Mouse (Mus musculus) forebrain, embryonic 10.5 days (tissue): ENCODE measurements around the gene Lcn10. TPM values are rescaled to one million over a fixed set of nuclear protein-coding genes. Genes with fewer than 3 reads are reported as not detected.

Source experiments
- DNase-seq: peaks from one replicate; pipeline ENCODE4 v3.0.0-alpha.2; 2017; ENCODE audit warnings: low spot score; ENCODE audit errors: extremely low spot score
- H3K27ac ChIP-seq: fragments of 300-500 bp; sonication (generic); 2 replicates; pipeline ENCODE4 v1.5.1; 2016; ENCODE audit warnings: mild to moderate bottlenecking
- H3K27me3 ChIP-seq: fragments of 300-500 bp; sonication (generic); 2 replicates; pipeline ENCODE4 v1.6.1; 2016; ENCODE audit warnings: mild to moderate bottlenecking; ENCODE audit not compliant: poor library complexity, severe bottlenecking
- H3K36me3 ChIP-seq: fragments of 300-500 bp; sonication (generic); replicated peaks from 2 replicates; pipeline ENCODE4 v1.6.1; 2016; ENCODE audit warnings: mild to moderate bottlenecking, moderate library complexity
- H3K4me1 ChIP-seq: fragments of 300-500 bp; sonication (generic); 2 replicates; pipeline ENCODE4 v1.6.1; 2016
- H3K4me3 ChIP-seq: fragments of 300-500 bp; sonication (generic); 2 replicates; pipeline ENCODE4 v1.5.1; 2016; ENCODE audit warnings: mild to moderate bottlenecking, moderate library complexity
- H3K9me3 ChIP-seq: fragments of 300-500 bp; sonication (generic); 2 replicates; pipeline ENCODE4 v1.6.1; 2016; ENCODE audit warnings: mild to moderate bottlenecking, moderate library complexity
- WGBS: fragments of 180-500 bp; shearing (Covaris S2); methylation state at CpG from one replicate; pipeline ENCODE4 v1.1.7; 2016; 5-methylcytosine and 5-hydroxymethylcytosine counted together
- polyA plus RNA-seq: library from polyadenylated mRNA; unstranded; fragments of >200 nt; fragmentation: Nextera tagmentation; extraction: Ambion mirVana; gene quantifications from 2 replicates; pipeline ENCODE4 v1.2.1, GENCODE M21; 2016

Gene Lcn10
- not detected in 2 replicates for polyA plus RNA-seq

- H3K36me3 ChIP-seq: no peaks in the 10 kb centered on the region
- H3K4me3 ChIP-seq: no peak within 1 kb of the TSS
- H3K4me1 ChIP-seq: no peaks in the 10 kb centered on the region
- 82% methylated on average over 2 of the region's 2 CpGs for WGBS
- no peaks in the 10 kb centered on the region for H3K27me3 ChIP-seq
- H3K9me3 ChIP-seq: no peaks in the 10 kb centered on the region
- H3K27ac ChIP-seq: no peak within 1 kb of the TSS
- DNase-seq: no peak
Measured at GRCm38 (mm10) chr2:25682426-25682825, at the start of gene Lcn10. Gene Lcn10 (plus strand): TSS chr2:25682726.

- Histone ChIP-seq H3K4me1 (peaks cover 2% of the 10 kb centered on the region), H3K36me3 (no peaks in the 10 kb centered on the region), H3K9me3 (no peaks in the 10 kb centered on the region), H3K4me3 (no peak overlapping the region), H3K27me3 (no peaks in the 10 kb centered on the region), H3K27ac (no peak overlapping the region)
- no peak for DNase-seq
- 89% methylated on average over 3 of the region's 3 CpGs for WGBS
Measured at GRCm38 (mm10) chr2:25633616-25634015, 48.9 kb upstream of the Lcn10 start.

GRCm38 (mm10) chr2:25634046-25634445, 48.5 kb upstream of the Lcn10 start:
- no peaks in the 10 kb centered on the region for H3K36me3 ChIP-seq
- 38% methylated on average over 1 of the region's 1 CpGs for WGBS
- H3K4me3 ChIP-seq: no peak overlapping the region
- no peak for DNase-seq
- H3K27me3 ChIP-seq: no peaks in the 10 kb centered on the region
- no peak overlapping the region for H3K27ac ChIP-seq
- no peaks in the 10 kb centered on the region for H3K4me1 ChIP-seq
- H3K9me3 ChIP-seq: no peaks in the 10 kb centered on the region

- no peaks in the 10 kb centered on the region for H3K9me3 ChIP-seq
- no peak overlapping the region for H3K27ac ChIP-seq
- H3K4me1 ChIP-seq: no peaks in the 10 kb centered on the region
- no peak overlapping the region for H3K4me3 ChIP-seq
- no peaks in the 10 kb centered on the region for H3K27me3 ChIP-seq
- WGBS: 16% methylated on average over 6 of the region's 6 CpGs
- H3K36me3 ChIP-seq: no peaks in the 10 kb centered on the region
- peak; percentile 47 for DNase-seq
Measured at GRCm38 (mm10) chr2:25639890-25640289, 42.6 kb upstream of the Lcn10 start.

GRCm38 (mm10) chr2:25652902-25653301, 29.6 kb upstream of the Lcn10 start, which contains the start of gene Lcn8:
Gene Lcn8 (plus strand): TSS chr2:25653120.
- Histone ChIP-seq H3K4me1 (no peaks in the 10 kb centered on the region), H3K36me3 (no peaks in the 10 kb centered on the region), H3K4me3 (no peak within 1 kb of the TSS), H3K27me3 (no peaks in the 10 kb centered on the region), H3K27ac (no peak within 1 kb of the TSS), H3K9me3 (no peaks in the 10 kb centered on the region)
- WGBS: 85% methylated on average over 2 of the region's 2 CpGs
- DNase-seq: no peak

- Histone ChIP-seq H3K36me3 (no peaks in the 10 kb centered on the region), H3K9me3 (no peaks in the 10 kb centered on the region), H3K27me3 (no peaks in the 10 kb centered on the region), H3K27ac (no peak overlapping the region), H3K4me3 (no peak overlapping the region), H3K4me1 (no peaks in the 10 kb centered on the region)
- no peak for DNase-seq
- 74% methylated on average over 1 of the region's 1 CpGs for WGBS
Measured at GRCm38 (mm10) chr2:25654502-25654901, 28.0 kb upstream of the Lcn10 start.

GRCm38 (mm10) chr2:25656691-25657090, 25.8 kb upstream of the Lcn10 start:
- Histone ChIP-seq H3K36me3 (no peaks in the 10 kb centered on the region), H3K27me3 (no peaks in the 10 kb centered on the region), H3K9me3 (no peaks in the 10 kb centered on the region), H3K27ac (no peak overlapping the region), H3K4me3 (no peak overlapping the region), H3K4me1 (no peaks in the 10 kb centered on the region)
- WGBS: 80% methylated on average over 4 of the region's 4 CpGs
- DNase-seq: no peak

GRCm38 (mm10) chr2:25657246-25657645, 25.3 kb upstream of the Lcn10 start:
- H3K27ac ChIP-seq: no peak overlapping the region
- 91% methylated on average over 4 of the region's 4 CpGs for WGBS
- H3K9me3 ChIP-seq: no peaks in the 10 kb centered on the region
- H3K4me1 ChIP-seq: no peaks in the 10 kb centered on the region
- no peaks in the 10 kb centered on the region for H3K27me3 ChIP-seq
- no peak overlapping the region for H3K4me3 ChIP-seq
- H3K36me3 ChIP-seq: no peaks in the 10 kb centered on the region
- DNase-seq: no peak

- H3K27ac ChIP-seq: no peak within 1 kb of the TSS
- DNase-seq: no peak
- no peaks in the 10 kb centered on the region for H3K27me3 ChIP-seq
- no peaks in the 10 kb centered on the region for H3K36me3 ChIP-seq
- H3K4me3 ChIP-seq: no peak within 1 kb of the TSS
- no peaks in the 10 kb centered on the region for H3K4me1 ChIP-seq
- no peaks in the 10 kb centered on the region for H3K9me3 ChIP-seq
Measured at GRCm38 (mm10) chr2:25657652-25658051, 24.9 kb upstream of the Lcn10 start, which contains the start of gene Lcn5. Gene Lcn5 (plus strand): TSS chr2:25657952.

- Histone ChIP-seq H3K36me3 (no peaks in the 10 kb centered on the region), H3K9me3 (no peaks in the 10 kb centered on the region), H3K4me3 (no peak overlapping the region), H3K27ac (no peak overlapping the region), H3K27me3 (no peaks in the 10 kb centered on the region), H3K4me1 (no peaks in the 10 kb centered on the region)
- no peak for DNase-seq
- 91% methylated on average over 8 of the region's 8 CpGs for WGBS
Measured at GRCm38 (mm10) chr2:25660279-25660678, 22.2 kb upstream of the Lcn10 start.

GRCm38 (mm10) chr2:25661245-25661970, 21.1 kb upstream of the Lcn10 start:
- no peaks in the 10 kb centered on the region for H3K4me1 ChIP-seq
- H3K9me3 ChIP-seq: no peaks in the 10 kb centered on the region
- no peak for DNase-seq
- no peaks in the 10 kb centered on the region for H3K36me3 ChIP-seq
- H3K27me3 ChIP-seq: no peaks in the 10 kb centered on the region
- no peak overlapping the region for H3K27ac ChIP-seq
- WGBS: 92% methylated on average over 6 of the region's 6 CpGs
- H3K4me3 ChIP-seq: no peak overlapping the region

GRCm38 (mm10) chr2:25663511-25663910, 19.0 kb upstream of the Lcn10 start:
- Histone ChIP-seq H3K36me3 (no peaks in the 10 kb centered on the region), H3K27ac (no peak overlapping the region), H3K4me1 (no peaks in the 10 kb centered on the region), H3K4me3 (no peak overlapping the region), H3K9me3 (no peaks in the 10 kb centered on the region), H3K27me3 (no peaks in the 10 kb centered on the region)
- DNase-seq: peak; percentile 39
- 70% methylated on average over 1 of the region's 1 CpGs for WGBS

GRCm38 (mm10) chr2:25664125-25664524, 18.4 kb upstream of the Lcn10 start:
- Histone ChIP-seq H3K4me3 (no peak overlapping the region), H3K36me3 (no peaks in the 10 kb centered on the region), H3K4me1 (no peaks in the 10 kb centered on the region), H3K9me3 (no peaks in the 10 kb centered on the region), H3K27me3 (no peaks in the 10 kb centered on the region), H3K27ac (no peak overlapping the region)
- no peak for DNase-seq
- WGBS: 84% methylated on average over 5 of the region's 5 CpGs
